In the genomic region with DNA sequence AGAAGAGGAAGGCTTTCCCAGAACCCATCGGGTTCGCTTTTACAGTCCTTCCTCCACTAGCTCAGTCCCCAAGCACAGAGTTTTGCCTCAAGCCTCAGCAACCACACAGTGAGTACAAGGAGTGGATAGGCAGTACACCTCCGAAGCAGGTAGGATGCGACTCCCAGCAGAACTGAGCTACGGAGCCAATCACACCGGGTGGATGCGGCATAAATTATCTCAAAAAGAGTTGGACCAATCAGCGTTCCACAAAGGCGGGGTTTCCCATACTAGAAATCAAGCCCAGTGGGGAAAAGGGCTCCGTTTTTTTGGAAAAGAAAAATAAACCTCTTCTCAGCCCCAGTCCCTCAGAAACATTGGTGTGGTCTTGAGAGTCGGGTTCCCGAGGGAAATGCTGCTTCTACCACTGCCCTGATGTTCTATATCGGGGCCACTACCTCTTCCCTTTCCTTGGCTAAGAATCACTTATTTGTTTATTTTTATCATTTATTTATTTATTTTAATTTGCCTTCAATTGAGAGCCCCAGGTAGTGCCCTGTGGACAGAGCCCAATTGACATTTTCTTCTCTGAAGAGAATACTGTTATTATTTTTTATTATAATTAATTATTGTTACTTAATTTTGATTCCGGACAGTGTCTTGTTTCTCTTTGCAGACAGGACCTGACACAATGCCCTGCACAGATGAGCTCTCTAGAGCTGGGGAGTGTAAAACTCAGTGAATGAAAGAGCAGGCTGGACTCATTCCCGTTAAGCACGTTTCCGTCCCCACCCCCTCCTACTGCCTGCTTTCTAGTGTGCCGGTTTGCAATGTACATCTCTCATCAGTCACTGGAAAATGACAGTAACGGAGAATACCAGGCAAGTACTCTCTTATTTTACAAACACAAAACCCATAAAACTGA, we compare ENCODE assay signal across 10 mouse cellular contexts. TPM values are rescaled to one million over a fixed set of nuclear protein-coding genes. Genes with fewer than 3 reads are reported as not detected.
DNase-seq lines count a peak whose midpoint lies in the region; ATAC-seq and TF ChIP-seq lines count a peak whose summit lies in the region.
"Had no signal": no experiment of that assay in that cellular context is flagged by ENCODE, and none has a peak within 500 bp of the region (broad histone marks: within the 10 kb centered on the region; RNA-seq: fewer than 3 reads in every experiment).

A gene (minus strand): TSS at position 426 of the 904 bp plus-strand sequence.

- H3K4me1 ChIP-seq in lung, embryonic 14.5 days (ENCODE audit: insufficient read depth) = no peaks in the 10 kb centered on the region
- no peaks in the 10 kb centered on the region for H3K4me1 ChIP-seq in hindbrain, embryonic 14.5 days (replicated peaks; ENCODE audit: control insufficient read depth, insufficient read depth, low read length)
- no peaks in the 10 kb centered on the region; the same call in 1 of the 2 replicates for H3K4me1 ChIP-seq in limb, embryonic 10.5 days

- H3K27me3 ChIP-seq in lung, embryonic 14.5 days (ENCODE audit: insufficient read depth, low read length) = no peaks in the 10 kb centered on the region
- no peaks in the 10 kb centered on the region for H3K27me3 ChIP-seq in hindbrain, embryonic 14.5 days (ENCODE audit: control insufficient read depth, insufficient read depth, low read length)
- H3K27me3 ChIP-seq in limb, embryonic 10.5 days (ENCODE audit: low read depth, poor library complexity, severe bottlenecking) = no peaks in the 10 kb centered on the region

- 5% methylated on average over 19 of the region's 19 CpGs for WGBS in lung, embryonic 14.5 days
- 1% methylated on average over 19 of the region's 19 CpGs for WGBS in hindbrain, embryonic 14.5 days
- WGBS in limb, embryonic 10.5 days = 5% methylated on average over 19 of the region's 19 CpGs

- no peaks in the 10 kb centered on the region for H3K9me3 ChIP-seq in lung, embryonic 14.5 days (ENCODE audit: low read depth, low read length)
- H3K9me3 ChIP-seq in hindbrain, embryonic 14.5 days (ENCODE audit: control insufficient read depth, low read length) = no peaks in the 10 kb centered on the region
- no peaks in the 10 kb centered on the region for H3K9me3 ChIP-seq in limb, embryonic 10.5 days (replicated peaks)

- no peaks in the 10 kb centered on the region for H3K36me3 ChIP-seq in lung, embryonic 14.5 days (ENCODE audit: insufficient read depth)
- no peaks in the 10 kb centered on the region for H3K36me3 ChIP-seq in hindbrain, embryonic 14.5 days (replicated peaks; ENCODE audit: control insufficient read depth, insufficient read depth)
- H3K36me3 ChIP-seq in limb, embryonic 10.5 days = no peaks in the 10 kb centered on the region

- H3K4me3 ChIP-seq in lung, embryonic 14.5 days (ENCODE audit: low read depth, low read length) = no peak within 1 kb of the TSS; the same call in 1 of the 2 replicates
- H3K4me3 ChIP-seq in hindbrain, embryonic 14.5 days (replicated peaks; ENCODE audit: low read length) = peak within 1 kb of the TSS; percentile 54
- H3K4me3 ChIP-seq in limb, embryonic 10.5 days = peak within 1 kb of the TSS; percentile 45
- H3K4me3 ChIP-seq: myocyte had no signal

- DNase-seq in lung, embryonic 14.5 days = peak; percentile 15
- DNase-seq in lung, postnatal 25 days (ENCODE audit: low spot score) = no peak
- DNase-seq in embryo, embryonic 11 days = peak; percentile 67
- peak; percentile 78 for DNase-seq in hindbrain, embryonic 14.5 days (ENCODE audit: low spot score)
- peak; percentile 33 for DNase-seq in limb, embryonic 10.5 days (ENCODE audit: low spot score)
- DNase-seq in right cerebral cortex, postnatal 25 days = peak; percentile 69
- no peak for DNase-seq in thymus, postnatal 10 days (ENCODE audit: low spot score in 2 of 2)

- peak within 1 kb of the TSS; percentile 38 for H3K4me2 ChIP-seq in lung, embryonic 14.5 days
- peak within 1 kb of the TSS; percentile 86 for H3K4me2 ChIP-seq in hindbrain, embryonic 14.5 days (replicated peaks)

- no peak for TF ChIP-seq CTCF in lung, embryonic 14.5 days (IDR thresholded peaks at IDR 0.05; ENCODE audit: low read depth)

- ATAC-seq in lung, embryonic 14.5 days (ENCODE audit: insufficient read depth) = peak; percentile 84
- peak; percentile 92 for ATAC-seq in hindbrain, embryonic 14.5 days (ENCODE audit: low FRiP score)
- ATAC-seq in megakaryocyte progenitor cell, adult 5-6 weeks (replicated peaks; ENCODE audit: poor library complexity) = no peak

- H3K27ac ChIP-seq in lung, embryonic 14.5 days (ENCODE audit: low read depth) = no peak within 1 kb of the TSS
- H3K27ac ChIP-seq in hindbrain, embryonic 14.5 days = peak within 1 kb of the TSS; percentile 75
- no peak within 1 kb of the TSS for H3K27ac ChIP-seq in limb, embryonic 10.5 days

- no peak within 1 kb of the TSS for H3K9ac ChIP-seq in lung, embryonic 14.5 days
- peak within 1 kb of the TSS; percentile 57 for H3K9ac ChIP-seq in hindbrain, embryonic 14.5 days

RNA-seq across cellular contexts. Expression of the gene that starts here (rescaled TPM):
- 0.08 TPM in 1 of 2 replicates, not detected in the other for polyA plus RNA-seq in lung, embryonic 14.5 days (2014; fragmentation: Nextera tagmentation; extraction: Ambion mirVana)
- polyA plus RNA-seq in hindbrain, embryonic 14.5 days (2014; fragmentation: Nextera tagmentation; extraction: Ambion mirVana) = 17.3 and 25.7 TPM in 2 replicates
- polyA plus RNA-seq in limb, embryonic 10.5 days (2016; fragmentation: Nextera tagmentation; extraction: Ambion mirVana) = 0.06 TPM in 2 replicates
- not detected in 2 replicates for total RNA-seq in megakaryocyte progenitor cell, adult 5-6 weeks (2015)
- not detected in 2 replicates for total RNA-seq in megakaryocyte progenitor cell, adult 5-6 weeks (2017)
- total RNA-seq: adrenal gland, adult 18-20 months had no signal
- polyA plus RNA-seq: myocyte had no signal

Comparison
In these comparisons a context has a peak if more than half of its experiments do, and no peak if none do; other contexts are left out.
1. RNA of the gene that starts here (polyA plus RNA-seq): 17.3 to 25.7 TPM in hindbrain, embryonic 14.5 days; 0.06 TPM in limb, embryonic 10.5 days and 0.08 TPM in lung, embryonic 14.5 days; every median in the first group is over 10 times any median in the second.
2. Peak in DNase-seq, ATAC-seq and H3K4me2 ChIP-seq in lung, embryonic 14.5 days; RNA of the gene not detected or under 1 TPM.
3. Peak in DNase-seq and H3K4me3 ChIP-seq in limb, embryonic 10.5 days; RNA of the gene not detected or under 1 TPM.
4. DNase-seq: peak in embryo, embryonic 11 days (single experiment), hindbrain, embryonic 14.5 days (single experiment) and right cerebral cortex, postnatal 25 days (single experiment); none in lung, postnatal 25 days (single experiment) and thymus, postnatal 10 days (0 of 2).